Mouse (Mus musculus): Measurements from ENCODE around the gene Ush2a. TPM values are rescaled to one million over a fixed set of nuclear protein-coding genes. Genes with fewer than 3 reads are reported as not detected.

The Ush2a gene
- polyA plus RNA-seq, 1 experiment from 2014 or later: 0.15 TPM

DNA sequence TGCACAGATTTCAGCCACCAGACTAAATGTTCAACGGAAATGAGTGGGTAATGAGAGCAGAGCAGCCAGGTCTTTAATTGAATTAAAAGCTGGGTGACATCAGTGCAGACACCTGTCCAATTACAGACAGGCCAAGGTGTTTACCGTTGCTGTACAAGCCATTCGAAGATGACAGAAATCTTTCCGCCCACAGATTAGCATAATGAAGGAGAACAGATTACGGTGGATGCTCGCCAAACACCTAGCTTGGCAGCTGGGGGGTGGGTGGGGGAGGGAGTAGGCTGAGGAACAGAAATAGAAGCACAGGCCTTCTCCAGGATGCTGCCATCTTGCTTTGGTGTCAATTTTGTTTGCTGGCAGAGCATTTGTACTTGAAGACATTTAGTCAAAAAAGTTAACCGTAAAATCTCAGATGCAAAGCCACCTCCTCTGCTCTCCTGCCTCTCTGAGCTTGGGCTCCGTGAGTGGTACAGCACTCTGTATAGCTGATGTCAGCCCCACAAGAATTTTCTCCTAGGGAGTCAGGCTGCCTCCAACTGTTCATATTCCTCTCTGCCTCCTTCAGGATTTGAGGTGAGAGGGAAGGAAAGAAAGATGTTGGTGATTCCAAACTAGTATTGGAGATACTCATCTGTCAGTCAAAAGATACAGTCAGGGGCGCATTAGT, 306.6 kb downstream of the Ush2a start:
- WGBS: 87% methylated on average over 9 of the region's 9 CpGs
- Histone ChIP-seq H3K9ac (ENCODE audit: low read length) (no peak overlapping the region), H3K9me3 (ENCODE audit: control insufficient read depth, low read length) (no peaks in the 10 kb centered on the region), H3K27ac (replicated peaks; ENCODE audit: low read depth, low read length) (no peak overlapping the region), H3K27me3 (ENCODE audit: control insufficient read depth, insufficient read depth, low read length) (no peaks in the 10 kb centered on the region), H3K4me2 (ENCODE audit: low read depth, severe bottlenecking) (no peak overlapping the region), H3K4me1 (ENCODE audit: control insufficient read depth, insufficient read depth, low read length) (no peaks in the 10 kb centered on the region), H3K36me3 (ENCODE audit: control insufficient read depth, insufficient read depth, low read length) (no peaks in the 10 kb centered on the region), H3K4me3 (ENCODE audit: low read depth, low read length) (no peak overlapping the region)
- no peak for ATAC-seq (ENCODE audit: insufficient number of reproducible peaks, low FRiP score, low TSS enrichment, low read depth)
- DNase-seq (ENCODE audit: low spot score): no peak

DNA sequence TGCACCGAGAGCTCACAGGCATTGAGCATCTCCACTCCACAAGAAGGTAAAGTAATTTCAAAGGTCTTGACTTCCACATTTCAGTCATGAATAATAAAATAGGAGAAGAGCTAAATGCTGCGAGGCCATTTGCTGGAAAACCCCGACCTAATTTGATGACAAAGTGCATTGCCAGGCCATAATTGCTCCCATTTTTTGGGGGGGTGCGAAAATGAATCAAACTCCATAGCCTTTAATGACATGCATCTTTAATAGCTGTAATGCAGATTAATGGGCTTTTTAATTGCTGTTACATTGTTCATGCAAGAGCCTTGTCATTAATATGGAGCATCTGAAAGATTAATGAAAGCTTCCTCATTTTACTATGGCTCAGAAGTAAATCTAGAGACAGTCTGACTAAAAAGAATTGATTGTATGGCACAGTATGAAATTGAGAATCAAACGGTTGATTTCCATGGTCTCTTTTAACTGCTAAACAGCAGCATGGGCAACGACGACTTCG, 314.5 kb downstream of the Ush2a start:
- H3K9me3 ChIP-seq (ENCODE audit: control insufficient read depth, low read length): no peaks in the 10 kb centered on the region
- 81% methylated on average over 8 of the region's 8 CpGs for WGBS
- no peak overlapping the region for H3K9ac ChIP-seq (ENCODE audit: low read length)
- H3K4me3 ChIP-seq (ENCODE audit: low read depth, low read length): no peak overlapping the region
- no peaks in the 10 kb centered on the region for H3K27me3 ChIP-seq (ENCODE audit: control insufficient read depth, insufficient read depth, low read length)
- H3K4me2 ChIP-seq (ENCODE audit: low read depth, severe bottlenecking): no peak overlapping the region
- H3K27ac ChIP-seq (replicated peaks; ENCODE audit: low read depth, low read length): no peak overlapping the region
- H3K4me1 ChIP-seq (ENCODE audit: control insufficient read depth, insufficient read depth, low read length): no peaks in the 10 kb centered on the region
- ATAC-seq (ENCODE audit: insufficient number of reproducible peaks, low FRiP score, low TSS enrichment, low read depth) (no peak), DNase-seq (ENCODE audit: low spot score) (no peak)
- H3K36me3 ChIP-seq (ENCODE audit: control insufficient read depth, insufficient read depth, low read length): no peaks in the 10 kb centered on the region

DNA sequence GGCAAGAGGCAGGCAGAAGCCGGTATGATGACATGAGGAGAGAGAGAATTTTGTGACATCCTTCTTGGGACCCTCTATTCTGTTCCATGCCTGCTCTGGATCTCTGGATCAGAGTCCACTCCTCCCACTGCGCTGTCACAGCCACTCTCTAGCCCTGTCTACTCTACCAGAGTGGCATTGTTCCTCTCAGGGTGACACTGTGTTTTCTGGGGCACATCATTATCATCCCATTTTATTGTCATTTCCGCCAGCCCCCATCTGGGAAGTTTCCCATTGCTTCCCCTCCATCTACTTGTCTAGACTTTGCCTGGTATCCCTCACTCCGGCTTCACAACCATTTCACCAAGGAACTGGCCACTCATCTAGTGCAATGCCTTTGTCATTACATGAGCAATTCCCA, 315.6 kb downstream of the Ush2a start:
- no peak overlapping the region for H3K9ac ChIP-seq (ENCODE audit: low read length)
- H3K4me3 ChIP-seq (ENCODE audit: low read depth, low read length): no peak overlapping the region
- no peak overlapping the region for H3K4me2 ChIP-seq (ENCODE audit: low read depth, severe bottlenecking)
- DNase-seq (ENCODE audit: low spot score) (no peak), ATAC-seq (ENCODE audit: insufficient number of reproducible peaks, low FRiP score, low TSS enrichment, low read depth) (no peak)
- WGBS: 95% methylated on average over 4 of the region's 4 CpGs
- no peaks in the 10 kb centered on the region for H3K9me3 ChIP-seq (ENCODE audit: control insufficient read depth, low read length)
- H3K4me1 ChIP-seq (ENCODE audit: control insufficient read depth, insufficient read depth, low read length): no peaks in the 10 kb centered on the region
- no peaks in the 10 kb centered on the region for H3K36me3 ChIP-seq (ENCODE audit: control insufficient read depth, insufficient read depth, low read length)
- H3K27ac ChIP-seq (replicated peaks; ENCODE audit: low read depth, low read length): no peak overlapping the region
- H3K27me3 ChIP-seq (ENCODE audit: control insufficient read depth, insufficient read depth, low read length): no peaks in the 10 kb centered on the region

DNA sequence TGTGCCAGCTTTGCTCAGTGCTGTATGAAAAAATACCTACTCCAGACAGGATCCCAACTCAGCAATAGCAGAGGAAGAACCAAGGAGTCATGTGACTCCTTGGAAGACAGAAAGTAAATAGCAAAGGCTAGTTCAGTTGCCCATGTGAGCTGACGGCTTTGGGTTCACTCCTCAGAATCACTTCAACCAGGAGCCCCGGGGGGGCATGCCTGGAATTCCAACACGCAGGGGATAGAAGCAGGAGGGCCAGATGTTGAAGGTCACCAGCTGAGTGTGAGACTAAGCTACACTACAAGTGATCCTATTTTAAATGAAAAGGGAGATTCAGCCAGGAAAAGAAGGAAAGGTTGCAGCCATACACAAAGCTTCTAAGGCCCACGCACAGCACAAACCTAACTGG, 319.3 kb downstream of the Ush2a start:
- Histone ChIP-seq H3K9ac (ENCODE audit: low read length) (no peak overlapping the region), H3K9me3 (ENCODE audit: control insufficient read depth, low read length) (no peaks in the 10 kb centered on the region), H3K4me2 (ENCODE audit: low read depth, severe bottlenecking) (no peak overlapping the region), H3K36me3 (ENCODE audit: control insufficient read depth, insufficient read depth, low read length) (no peaks in the 10 kb centered on the region), H3K4me1 (ENCODE audit: control insufficient read depth, insufficient read depth, low read length) (no peaks in the 10 kb centered on the region), H3K27ac (replicated peaks; ENCODE audit: low read depth, low read length) (no peak overlapping the region), H3K4me3 (ENCODE audit: low read depth, low read length) (no peak overlapping the region), H3K27me3 (ENCODE audit: control insufficient read depth, insufficient read depth, low read length) (no peaks in the 10 kb centered on the region)
- ATAC-seq (ENCODE audit: insufficient number of reproducible peaks, low FRiP score, low TSS enrichment, low read depth) (no peak), DNase-seq (ENCODE audit: low spot score) (no peak)
- 49% methylated on average over 4 of the region's 4 CpGs for whole genome bisulfite sequencing

DNA sequence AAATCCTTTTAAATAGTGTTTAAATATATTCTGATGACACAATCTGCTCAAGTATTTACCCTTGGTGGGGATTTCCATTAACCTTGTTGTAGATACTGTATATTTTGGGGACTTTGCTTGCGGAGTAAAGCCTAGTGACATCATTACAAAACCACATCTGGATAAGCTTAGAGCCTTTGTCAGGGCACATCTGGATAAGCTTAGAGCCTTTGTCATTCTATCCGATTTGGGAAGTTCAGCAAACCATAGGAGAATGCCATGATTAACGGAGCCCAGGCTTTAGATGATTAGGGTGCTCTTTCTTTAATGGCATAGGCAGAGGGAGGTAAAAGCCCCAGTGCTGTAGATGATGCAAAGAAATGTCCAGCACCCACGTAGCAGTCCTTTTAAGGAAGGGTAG, 333.4 kb downstream of the Ush2a start:
- Histone ChIP-seq H3K36me3 (ENCODE audit: control insufficient read depth, insufficient read depth, low read length) (no peaks in the 10 kb centered on the region), H3K9me3 (ENCODE audit: control insufficient read depth, low read length) (no peaks in the 10 kb centered on the region), H3K9ac (ENCODE audit: low read length) (no peak overlapping the region), H3K27me3 (ENCODE audit: control insufficient read depth, insufficient read depth, low read length) (no peaks in the 10 kb centered on the region), H3K27ac (replicated peaks; ENCODE audit: low read depth, low read length) (no peak overlapping the region), H3K4me3 (ENCODE audit: low read depth, low read length) (no peak overlapping the region), H3K4me2 (ENCODE audit: low read depth, severe bottlenecking) (no peak overlapping the region), H3K4me1 (ENCODE audit: control insufficient read depth, insufficient read depth, low read length) (no peaks in the 10 kb centered on the region)
- DNase-seq (ENCODE audit: low spot score) (no peak), ATAC-seq (ENCODE audit: insufficient number of reproducible peaks, low FRiP score, low TSS enrichment, low read depth) (no peak)
- WGBS: 31% methylated on average over 4 of the region's 4 CpGs

DNA sequence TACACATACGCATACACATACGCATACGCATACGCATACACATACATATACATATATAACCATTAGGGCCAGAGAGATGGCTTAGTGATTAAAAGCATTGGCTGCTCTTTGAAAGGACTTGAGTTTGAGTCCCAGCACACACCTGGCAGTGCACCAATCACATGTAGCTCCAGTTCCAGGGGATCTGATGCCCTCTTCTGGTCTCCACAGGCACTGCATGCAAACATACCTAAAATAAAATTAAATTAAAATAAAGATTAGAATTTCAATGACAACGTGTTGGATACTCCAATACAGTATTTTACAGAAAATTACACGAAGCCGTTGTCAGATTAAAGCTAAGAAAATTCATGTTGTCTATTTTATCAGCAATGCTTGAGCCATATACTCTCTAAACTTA, 336.2 kb downstream of the Ush2a start:
- no peak overlapping the region for H3K4me3 ChIP-seq (ENCODE audit: low read depth, low read length)
- no peak overlapping the region for H3K4me2 ChIP-seq (ENCODE audit: low read depth, severe bottlenecking)
- no peak for DNase-seq (ENCODE audit: low spot score)
- WGBS: 91% methylated on average over 7 of the region's 7 CpGs
- no peaks in the 10 kb centered on the region for H3K27me3 ChIP-seq (ENCODE audit: control insufficient read depth, insufficient read depth, low read length)
- no peak overlapping the region for H3K9ac ChIP-seq (ENCODE audit: low read length)
- no peaks in the 10 kb centered on the region for H3K36me3 ChIP-seq (ENCODE audit: control insufficient read depth, insufficient read depth, low read length)
- no peak for ATAC-seq (ENCODE audit: insufficient number of reproducible peaks, low FRiP score, low TSS enrichment, low read depth)
- no peak overlapping the region for H3K27ac ChIP-seq (replicated peaks; ENCODE audit: low read depth, low read length)
- no peaks in the 10 kb centered on the region for H3K4me1 ChIP-seq (ENCODE audit: control insufficient read depth, insufficient read depth, low read length)
- no peaks in the 10 kb centered on the region for H3K9me3 ChIP-seq (ENCODE audit: control insufficient read depth, low read length)

DNA sequence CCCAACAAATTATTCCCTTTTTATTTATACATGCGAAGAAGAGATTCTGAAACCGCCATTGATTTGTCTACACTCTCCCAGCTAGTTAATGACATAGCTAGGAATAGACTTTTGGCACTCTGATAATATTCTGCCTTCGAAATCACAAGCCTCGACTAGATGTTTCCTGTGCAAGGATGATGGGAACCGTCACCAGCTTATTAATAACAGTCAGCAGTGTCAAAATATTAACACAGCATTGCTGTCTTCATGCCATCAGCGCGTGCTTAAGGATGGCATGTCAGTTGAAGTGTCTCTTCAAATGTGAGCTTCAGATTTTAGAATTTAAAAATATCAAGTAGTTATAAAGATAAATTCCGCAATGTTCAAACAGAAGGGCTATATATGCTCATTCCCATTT, 337.3 kb downstream of the Ush2a start:
- no peak for ATAC-seq (ENCODE audit: insufficient number of reproducible peaks, low FRiP score, low TSS enrichment, low read depth)
- 89% methylated on average over 8 of the region's 8 CpGs for WGBS
- no peak overlapping the region for H3K4me3 ChIP-seq (ENCODE audit: low read depth, low read length)
- H3K9ac ChIP-seq (ENCODE audit: low read length): no peak overlapping the region
- no peaks in the 10 kb centered on the region for H3K4me1 ChIP-seq (ENCODE audit: control insufficient read depth, insufficient read depth, low read length)
- no peaks in the 10 kb centered on the region for H3K9me3 ChIP-seq (ENCODE audit: control insufficient read depth, low read length)
- no peak overlapping the region for H3K27ac ChIP-seq (replicated peaks; ENCODE audit: low read depth, low read length)
- DNase-seq (ENCODE audit: low spot score): no peak
- no peak overlapping the region for H3K4me2 ChIP-seq (ENCODE audit: low read depth, severe bottlenecking)
- no peaks in the 10 kb centered on the region for H3K27me3 ChIP-seq (ENCODE audit: control insufficient read depth, insufficient read depth, low read length)
- no peaks in the 10 kb centered on the region for H3K36me3 ChIP-seq (ENCODE audit: control insufficient read depth, insufficient read depth, low read length)

DNA sequence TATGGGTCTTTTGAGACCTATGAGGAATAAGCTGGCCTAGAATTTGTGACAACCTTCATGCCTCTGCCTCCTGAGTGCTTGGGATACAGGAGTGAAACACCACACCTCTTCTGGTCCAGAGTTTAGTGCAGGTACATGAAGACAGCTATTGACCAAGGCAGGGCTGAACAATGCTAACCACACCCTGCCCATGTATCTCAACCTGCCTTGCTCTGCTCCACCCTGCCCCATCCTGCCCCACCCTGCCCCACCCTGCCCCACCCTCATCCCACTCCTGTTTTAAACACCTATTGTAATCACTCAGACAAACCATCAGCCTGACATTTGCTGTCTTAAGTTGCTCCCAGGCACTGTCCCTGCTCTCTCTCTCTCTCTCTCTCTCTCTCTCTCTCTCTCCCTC, 344.6 kb downstream of the Ush2a start:
- DNase-seq (ENCODE audit: low spot score): no peak
- no peaks in the 10 kb centered on the region for H3K9me3 ChIP-seq (ENCODE audit: control insufficient read depth, low read length)

DNA sequence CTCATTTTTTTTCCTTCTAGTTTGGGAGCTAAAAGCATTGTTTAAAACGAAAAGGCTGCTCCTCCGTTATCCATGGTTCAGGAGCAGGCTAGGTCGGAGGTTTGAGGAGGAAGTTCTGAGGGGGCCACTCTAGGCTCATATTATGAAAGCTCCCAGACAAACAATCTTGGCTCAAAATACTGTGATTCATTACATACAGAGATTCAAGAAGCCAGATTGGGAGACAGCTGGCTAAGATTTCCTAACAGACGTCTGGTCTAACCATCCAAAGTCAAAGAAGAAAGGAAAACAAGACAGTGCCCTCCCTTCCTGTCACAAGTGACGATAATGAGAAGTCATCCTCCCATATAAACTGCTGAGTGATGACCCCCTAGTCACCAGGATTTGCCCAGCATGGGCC, 354.7 kb downstream of the Ush2a start:
- Histone ChIP-seq H3K27ac (replicated peaks; ENCODE audit: low read depth, low read length) (no peak overlapping the region), H3K4me2 (ENCODE audit: low read depth, severe bottlenecking) (no peak overlapping the region), H3K9ac (ENCODE audit: low read length) (no peak overlapping the region), H3K4me1 (ENCODE audit: control insufficient read depth, insufficient read depth, low read length) (no peaks in the 10 kb centered on the region), H3K27me3 (ENCODE audit: control insufficient read depth, insufficient read depth, low read length) (no peaks in the 10 kb centered on the region), H3K9me3 (ENCODE audit: control insufficient read depth, low read length) (no peaks in the 10 kb centered on the region), H3K36me3 (ENCODE audit: control insufficient read depth, insufficient read depth, low read length) (no peaks in the 10 kb centered on the region), H3K4me3 (ENCODE audit: low read depth, low read length) (no peak overlapping the region)
- DNase-seq (ENCODE audit: low spot score) (no peak), ATAC-seq (ENCODE audit: insufficient number of reproducible peaks, low FRiP score, low TSS enrichment, low read depth) (no peak)
- WGBS: 87% methylated on average over 5 of the region's 5 CpGs

More for the DNA sequence above, 344.6 kb downstream of the Ush2a start:
- Histone ChIP-seq H3K36me3 (ENCODE audit: control insufficient read depth, insufficient read depth, low read length) (no peaks in the 10 kb centered on the region), H3K4me3 (ENCODE audit: low read depth, low read length) (no peak overlapping the region), H3K27me3 (ENCODE audit: control insufficient read depth, insufficient read depth, low read length) (no peaks in the 10 kb centered on the region), H3K4me1 (ENCODE audit: control insufficient read depth, insufficient read depth, low read length) (no peaks in the 10 kb centered on the region), H3K9ac (ENCODE audit: low read length) (no peak overlapping the region), H3K27ac (replicated peaks; ENCODE audit: low read depth, low read length) (no peak overlapping the region), H3K4me2 (ENCODE audit: low read depth, severe bottlenecking) (no peak overlapping the region)
- no peak for ATAC-seq (ENCODE audit: insufficient number of reproducible peaks, low FRiP score, low TSS enrichment, low read depth)
